Comparison of ENCODE assay signal across 25 mouse cellular contexts in genomic region chr3:27856288-27856687, GRCm38 (mm10). TPM values are rescaled to one million over a fixed set of nuclear protein-coding genes. Genes with fewer than 3 reads are reported as not detected.
DNase-seq lines count a peak whose midpoint lies in the region; ATAC-seq and TF ChIP-seq lines count a peak whose summit lies in the region.
"Had no signal": no experiment of that assay in that cellular context is flagged by ENCODE, and none has a peak within 500 bp of the region (broad histone marks: within the 10 kb centered on the region; RNA-seq: fewer than 3 reads in every experiment).

No protein-coding gene starts in this region.

- H3K27me3 ChIP-seq in heart, embryonic 10.5 days (ENCODE audit: insufficient read depth, poor library complexity, severe bottlenecking), result no peaks in the 10 kb centered on the region
- no peaks in the 10 kb centered on the region for H3K27me3 ChIP-seq in lung, embryonic 15.5 days
- H3K27me3 ChIP-seq in lung, postnatal 0 days (replicated peaks; ENCODE audit: insufficient read depth, low read length), result no peaks in the 10 kb centered on the region
- H3K27me3 ChIP-seq: CH12.LX; embryonic facial prominence, embryonic 12.5 days; Patski had no signal

- peaks cover 32% of the 10 kb centered on the region for H3K4me1 ChIP-seq in heart, embryonic 10.5 days
- H3K4me1 ChIP-seq in lung, embryonic 15.5 days, result peaks cover 61% of the 10 kb centered on the region
- peaks cover 20% of the 10 kb centered on the region; the same call in 1 of the 2 replicates for H3K4me1 ChIP-seq in lung, postnatal 0 days (ENCODE audit: insufficient read depth, low read depth, low read length)

- H3K4me2 ChIP-seq in lung, embryonic 15.5 days, result no peak overlapping the region
- no peak overlapping the region for H3K4me2 ChIP-seq in lung, postnatal 0 days (replicated peaks; ENCODE audit: low read depth, low read length)
- H3K4me2 ChIP-seq: embryonic facial prominence, embryonic 12.5 days; forebrain, embryonic 13.5 days; forebrain, embryonic 15.5 days had no signal

- peak; percentile 23 for DNase-seq in heart, adult 11 months
- no peak for DNase-seq in heart, embryonic 10.5 days (ENCODE audit: low spot score)
- no peak for DNase-seq in lung, postnatal 4 days
- DNase-seq in lung, postnatal 0 days (ENCODE audit: low spot score), result peak; percentile 50
- no peak for DNase-seq in lung, postnatal 10 days
- DNase-seq: adrenal gland, adult 8-10 months; adrenal gland, postnatal 14 days; adrenal gland, postnatal 36 days; B cell, adult 2 months; cerebellum, adult 11-12 months; cerebellum, adult 2 months; cerebellum, adult 9-10 months; cerebellum, postnatal 10 days; cerebellum, postnatal 25 days had no signal

- WGBS in heart, embryonic 10.5 days, result 82% methylated on average over 2 of the region's 2 CpGs
- WGBS in lung, embryonic 15.5 days, result 55% methylated on average over 2 of the region's 2 CpGs
- 53% methylated on average over 2 of the region's 2 CpGs for WGBS in lung, postnatal 0 days

- no peak; the same call in 1 of the 2 replicates for ATAC-seq in lung, embryonic 15.5 days (ENCODE audit: borderline replicate concordance, extremely low read depth, low FRiP score, low TSS enrichment)
- peak; percentile 73 for ATAC-seq in lung, postnatal 0 days
- ATAC-seq: activated CD4-positive, CD25-positive, alpha-beta regulatory T cell, adult 4 months; CD4-positive, CD25-positive, alpha-beta regulatory T cell, adult 4 months; forebrain, embryonic 13.5 days; forebrain, embryonic 15.5 days; Patski had no signal

- H3K9me3 ChIP-seq in heart, embryonic 10.5 days, result no peaks in the 10 kb centered on the region
- peaks cover 4% of the 10 kb centered on the region; the same call in 1 of the 2 replicates for H3K9me3 ChIP-seq in lung, embryonic 15.5 days
- no peaks in the 10 kb centered on the region for H3K9me3 ChIP-seq in lung, postnatal 0 days (ENCODE audit: low read length)
- H3K9me3 ChIP-seq: embryonic facial prominence, embryonic 12.5 days; forebrain, embryonic 13.5 days; forebrain, embryonic 15.5 days; G1E had no signal

- no peak overlapping the region for H3K9ac ChIP-seq in lung, embryonic 15.5 days
- H3K9ac ChIP-seq in lung, postnatal 0 days (replicated peaks; ENCODE audit: low read depth), result no peak overlapping the region
- H3K9ac ChIP-seq: embryonic facial prominence, embryonic 12.5 days; forebrain, embryonic 13.5 days; forebrain, embryonic 15.5 days had no signal

- peak; percentile 88 for TF ChIP-seq EP300 in lung, postnatal 0 days (IDR thresholded peaks at IDR 0.05)

- H3K4me3 ChIP-seq in heart, embryonic 10.5 days, result no peak overlapping the region
- no peak overlapping the region for H3K4me3 ChIP-seq in lung, embryonic 15.5 days
- no peak overlapping the region for H3K4me3 ChIP-seq in lung, postnatal 0 days (ENCODE audit: low read depth, low read length)
- H3K4me3 ChIP-seq: embryonic facial prominence, embryonic 10.5 days; embryonic facial prominence, embryonic 12.5 days; forebrain, embryonic 13.5 days; forebrain, embryonic 15.5 days had no signal

- no peaks in the 10 kb centered on the region for H3K36me3 ChIP-seq in heart, embryonic 10.5 days
- no peaks in the 10 kb centered on the region for H3K36me3 ChIP-seq in lung, embryonic 15.5 days
- no peaks in the 10 kb centered on the region for H3K36me3 ChIP-seq in lung, postnatal 0 days (ENCODE audit: insufficient read depth, low read length)
- H3K36me3 ChIP-seq: embryonic facial prominence, embryonic 10.5 days; embryonic facial prominence, embryonic 12.5 days; forebrain, embryonic 15.5 days; G1E had no signal

- TF ChIP-seq CTCF in lung, postnatal 0 days (IDR thresholded peaks at IDR 0.05), result no peak

- no peak overlapping the region for H3K27ac ChIP-seq in heart, embryonic 10.5 days
- H3K27ac ChIP-seq in lung, embryonic 15.5 days, result peak overlapping the region; percentile 34
- H3K27ac ChIP-seq in lung, postnatal 0 days (ENCODE audit: low read length), result peak overlapping the region; percentile 9; the same call in 1 of the 2 replicates
- H3K27ac ChIP-seq: embryonic facial prominence, embryonic 10.5 days; embryonic facial prominence, embryonic 12.5 days; forebrain, embryonic 13.5 days; forebrain, embryonic 15.5 days had no signal

RNA-seq across cellular contexts. Expression of gene Tmem212, which starts 39.9 kb away (rescaled TPM):
- not detected in 2 replicates for polyA plus RNA-seq in heart, embryonic 10.5 days (2016; fragmentation: Nextera tagmentation; extraction: Ambion mirVana)
- 0.39 and 0.87 TPM in 2 replicates for polyA plus RNA-seq in lung, embryonic 15.5 days (2015; fragmentation: Nextera tagmentation; extraction: Ambion mirVana)
- 55.4 and 59.9 TPM in 2 replicates for polyA plus RNA-seq in lung, postnatal 0 days (2015; fragmentation: Nextera tagmentation; extraction: Ambion mirVana)
- polyA plus RNA-seq: activated CD4-positive, CD25-positive, alpha-beta regulatory T cell, adult 4 months; CD4-positive, CD25-positive, alpha-beta regulatory T cell, adult 4 months; embryonic facial prominence, embryonic 10.5 days; embryonic facial prominence, embryonic 12.5 days; forebrain, embryonic 11.5 days; forebrain, embryonic 13.5 days; forebrain, embryonic 15.5 days; G1E had no signal

Comparison
In these comparisons a context has a peak if more than half of its experiments do, and no peak if none do; other contexts are left out.
1. DNase-seq: peak in heart, adult 11 months (single experiment) and lung, postnatal 0 days (single experiment); none in heart, embryonic 10.5 days (single experiment), lung, postnatal 4 days (0 of 2) and lung, postnatal 10 days (single experiment).
2. RNA of gene Tmem212, which starts 39.9 kb away (polyA plus RNA-seq): 55.4 to 59.9 TPM in lung, postnatal 0 days; 0.39 to 0.87 TPM in lung, embryonic 15.5 days and not detected in heart, embryonic 10.5 days; every median in the first group is over 10 times any median in the second.